Mouse (Mus musculus) lung, postnatal 25 days (tissue): Measurements from ENCODE around the gene Phf2.
"Not testable (repeated sequence)": the region's sequence is repeated elsewhere in the genome, so short reads cannot be mapped to it uniquely, and the experiment has no call there.

Experiments used
- DNase-seq: peaks from one replicate; pipeline ENCODE4 v3.0.0; 2022; ENCODE audit warnings: low spot score

The Phf2 gene

GRCm38 (mm10) chr13:48857246-48857932 lies 13.5 kb downstream of the Phf2 start:
- no peak for DNase-seq

GRCm38 (mm10) chr13:48853947-48854346 lies 17.0 kb downstream of the Phf2 start:
- DNase-seq = no peak

- no peak for DNase-seq
These were observed 17.4 kb downstream of the Phf2 start for GRCm38 (mm10) chr13:48853475-48853874.

GRCm38 (mm10) chr13:48852859-48853258 lies 18.1 kb downstream of the Phf2 start:
- DNase-seq = no peak

GRCm38 (mm10) chr13:48851719-48852118 lies 19.2 kb downstream of the Phf2 start:
- DNase-seq = no peak

- no peak for DNase-seq
These were observed 20.1 kb downstream of the Phf2 start for GRCm38 (mm10) chr13:48850771-48851170.

- DNase-seq = no peak
These were observed 20.6 kb downstream of the Phf2 start for GRCm38 (mm10) chr13:48850326-48850725.

GRCm38 (mm10) chr13:48849155-48849554 lies 21.8 kb downstream of the Phf2 start:
- no peak for DNase-seq

- DNase-seq = no peak
These were observed 25.6 kb downstream of the Phf2 start for GRCm38 (mm10) chr13:48845308-48845707.

GRCm38 (mm10) chr13:48843530-48843929 lies 27.4 kb downstream of the Phf2 start:
- no peak for DNase-seq

GRCm38 (mm10) chr13:48841905-48842592 lies 28.9 kb downstream of the Phf2 start:
- DNase-seq = no peak

GRCm38 (mm10) chr13:48838284-48838683 lies 32.6 kb downstream of the Phf2 start:
- no peak for DNase-seq

- DNase-seq = no peak
These were observed 33.4 kb downstream of the Phf2 start for GRCm38 (mm10) chr13:48837537-48837936.

- DNase-seq = no peak
These were observed 40.2 kb downstream of the Phf2 start for GRCm38 (mm10) chr13:48830528-48831250.

- no peak for DNase-seq
These were observed 41.1 kb downstream of the Phf2 start for GRCm38 (mm10) chr13:48829780-48830179.

GRCm38 (mm10) chr13:48822871-48823270 lies 48.0 kb downstream of the Phf2 start:
- no peak for DNase-seq

GRCm38 (mm10) chr13:48822288-48822687 lies 48.6 kb downstream of the Phf2 start:
- DNase-seq = no peak

- no peak for DNase-seq
These were observed 51.8 kb downstream of the Phf2 start for GRCm38 (mm10) chr13:48819131-48819530.

GRCm38 (mm10) chr13:48814406-48814805 lies 56.5 kb downstream of the Phf2 start:
- DNase-seq = no peak

- DNase-seq = no peak
These were observed 59.9 kb downstream of the Phf2 start for GRCm38 (mm10) chr13:48810991-48811390.

- no peak for DNase-seq
These were observed 60.6 kb downstream of the Phf2 start for GRCm38 (mm10) chr13:48810274-48810823.

- DNase-seq = not testable (repeated sequence)
These were observed 61.3 kb downstream of the Phf2 start for GRCm38 (mm10) chr13:48809668-48810067.
